Mouse (Mus musculus): ENCODE results near the gene Tubgcp2.
A peak's percentile ranks its signal among the peaks of the same experiment; 100 is the strongest.

Tubgcp2 gene

GRCm38 (mm10) chr7:140047811-140048311 lies 11.4 kb upstream of the Tubgcp2 start:
- DNase-seq (ENCODE audit: low spot score in 2 of 2) = peak in 1 of 2 experiments; percentile 45

GRCm38 (mm10) chr7:140045546-140045945 lies 9.1 kb upstream of the Tubgcp2 start:
- DNase-seq (ENCODE audit: low spot score in 2 of 2) = no peak

- no peak for DNase-seq (ENCODE audit: low spot score in 2 of 2)
These were observed 6.3 kb upstream of the Tubgcp2 start for GRCm38 (mm10) chr7:140042728-140043127.

DNA sequence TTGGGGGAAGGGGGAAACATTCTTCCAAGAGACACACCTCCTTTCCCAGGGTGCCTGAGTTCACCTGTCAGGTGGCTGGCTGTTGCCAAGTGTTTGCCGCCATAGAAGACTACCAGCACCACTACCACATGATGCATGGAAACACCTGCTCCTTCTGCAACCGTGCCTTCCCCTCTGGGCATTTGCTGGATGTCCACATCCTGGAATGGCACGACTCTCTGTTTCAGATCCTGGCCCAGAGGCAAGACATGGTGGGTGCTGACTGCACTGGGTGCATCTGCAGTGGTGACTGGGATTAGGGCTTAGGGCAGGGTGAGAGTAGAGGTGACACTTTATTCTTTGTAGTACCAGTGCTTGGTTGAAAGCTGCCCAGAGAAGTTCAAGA lies 694 bp upstream of the Tubgcp2 start:
- peak in 1 of 2 experiments; percentile 22 for DNase-seq (ENCODE audit: low spot score in 2 of 2)

GRCm38 (mm10) chr7:140035456-140035855 lies 1.0 kb downstream of the Tubgcp2 start:
- peak in 1 of 2 experiments; percentile 9 for DNase-seq (ENCODE audit: low spot score in 2 of 2)

DNA sequence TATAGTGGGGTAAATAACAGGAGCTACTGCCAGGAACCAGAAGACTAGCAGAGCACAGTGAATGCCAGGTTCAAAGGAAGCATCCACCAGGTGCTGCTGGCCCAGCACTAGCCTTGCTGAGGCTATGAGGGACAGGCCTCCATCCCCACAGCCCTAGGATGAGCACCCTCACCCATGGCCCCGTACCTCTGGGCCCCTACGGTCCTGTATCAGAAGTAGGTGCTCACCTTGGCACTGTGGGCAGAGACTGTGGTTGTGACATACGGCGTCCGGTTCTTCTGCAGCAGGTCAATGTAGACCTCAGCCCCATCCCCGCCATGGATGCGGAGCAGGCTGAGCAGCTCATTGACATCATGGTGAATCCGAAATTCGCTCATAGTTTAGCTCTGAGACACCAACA lies 3.1 kb downstream of the Tubgcp2 start:
- peak; percentile 17 to 19 for DNase-seq (ENCODE audit: low spot score in 2 of 2)

DNA sequence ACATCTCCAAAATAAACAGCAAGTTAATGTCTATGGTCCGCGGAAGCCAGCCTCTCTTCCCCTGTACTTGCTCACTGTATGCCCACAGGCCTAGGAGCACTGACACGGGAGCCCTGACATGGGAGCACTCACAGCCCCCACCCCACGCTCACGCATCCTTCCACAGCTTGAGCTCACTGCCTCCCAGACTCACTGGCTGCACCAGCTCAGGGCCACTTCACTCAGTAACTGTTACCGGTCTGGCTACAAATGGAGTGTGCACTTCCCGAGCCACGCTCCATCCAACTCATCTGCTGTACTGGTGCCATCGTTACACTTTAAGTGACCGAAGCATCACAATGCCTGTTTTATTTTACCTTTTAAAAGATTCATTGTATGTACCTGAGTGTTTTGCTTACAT lies 4.1 kb downstream of the Tubgcp2 start:
- peak in 1 of 2 experiments; percentile 8 for DNase-seq (ENCODE audit: low spot score in 2 of 2)

DNA sequence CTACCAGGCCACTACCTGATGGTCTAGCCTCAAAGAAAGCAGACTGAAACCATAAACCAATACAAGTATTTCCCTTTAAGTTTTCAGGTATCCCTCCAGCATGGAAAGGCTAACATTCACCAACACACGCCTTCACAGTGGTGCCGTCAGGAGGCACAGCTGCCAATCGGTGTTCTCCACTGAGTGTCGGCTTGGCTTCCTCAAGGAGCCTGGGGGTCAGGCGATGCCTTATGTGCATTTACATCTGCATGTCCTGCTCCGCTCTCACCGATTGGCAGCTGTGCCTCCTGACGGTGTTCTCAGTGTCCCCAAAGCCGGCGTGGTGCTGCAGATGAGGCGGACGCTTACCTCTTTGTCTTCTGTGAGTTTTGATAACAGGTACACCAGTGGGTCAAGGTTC lies 4.7 kb downstream of the Tubgcp2 start:
- peak in 1 of 2 experiments; percentile 9 for DNase-seq (ENCODE audit: low spot score in 2 of 2)

DNA sequence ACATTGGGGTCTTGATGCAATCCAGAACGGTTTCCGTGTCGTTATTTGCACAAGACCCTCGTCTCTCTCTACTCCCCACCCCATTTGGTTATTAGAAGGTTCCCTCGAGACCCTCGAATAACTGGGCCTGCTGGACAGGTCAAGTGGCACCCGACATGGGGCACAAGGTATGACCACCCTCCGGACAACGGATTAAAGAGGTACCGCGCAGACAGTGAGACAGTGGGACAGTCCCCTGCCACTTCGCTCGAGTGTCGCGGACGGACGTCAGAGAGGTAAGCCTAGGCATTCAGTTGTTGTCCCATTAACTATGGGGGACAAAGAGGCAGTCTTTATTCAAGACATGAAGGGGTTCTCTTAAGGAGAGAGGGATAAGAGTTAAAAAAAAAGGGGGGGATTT lies 25.1 kb downstream of the Tubgcp2 start:
- peak in 1 of 2 experiments; percentile 15 for DNase-seq (ENCODE audit: low spot score in 2 of 2)

DNA sequence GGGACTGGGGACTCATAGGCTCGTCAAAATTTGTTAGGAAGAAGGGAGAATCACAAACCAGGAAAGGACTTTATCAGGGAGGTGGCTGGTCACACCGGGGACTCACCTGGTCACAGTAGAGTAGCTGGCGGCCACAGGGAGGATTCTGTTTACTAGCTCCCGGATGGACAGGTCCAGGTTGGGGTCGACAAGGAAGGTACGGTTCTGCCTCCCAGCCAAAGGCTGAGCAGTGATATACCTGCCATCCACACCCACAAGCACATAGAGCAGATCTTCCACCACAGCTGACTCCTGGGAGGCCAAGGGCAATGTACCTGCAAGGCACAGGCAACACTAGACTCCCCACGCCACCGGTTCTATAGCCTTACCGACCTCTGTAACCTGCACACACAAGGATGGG lies 28.7 kb downstream of the Tubgcp2 start:
- peak; percentile 14 to 15 for DNase-seq (ENCODE audit: low spot score in 2 of 2)

DNA sequence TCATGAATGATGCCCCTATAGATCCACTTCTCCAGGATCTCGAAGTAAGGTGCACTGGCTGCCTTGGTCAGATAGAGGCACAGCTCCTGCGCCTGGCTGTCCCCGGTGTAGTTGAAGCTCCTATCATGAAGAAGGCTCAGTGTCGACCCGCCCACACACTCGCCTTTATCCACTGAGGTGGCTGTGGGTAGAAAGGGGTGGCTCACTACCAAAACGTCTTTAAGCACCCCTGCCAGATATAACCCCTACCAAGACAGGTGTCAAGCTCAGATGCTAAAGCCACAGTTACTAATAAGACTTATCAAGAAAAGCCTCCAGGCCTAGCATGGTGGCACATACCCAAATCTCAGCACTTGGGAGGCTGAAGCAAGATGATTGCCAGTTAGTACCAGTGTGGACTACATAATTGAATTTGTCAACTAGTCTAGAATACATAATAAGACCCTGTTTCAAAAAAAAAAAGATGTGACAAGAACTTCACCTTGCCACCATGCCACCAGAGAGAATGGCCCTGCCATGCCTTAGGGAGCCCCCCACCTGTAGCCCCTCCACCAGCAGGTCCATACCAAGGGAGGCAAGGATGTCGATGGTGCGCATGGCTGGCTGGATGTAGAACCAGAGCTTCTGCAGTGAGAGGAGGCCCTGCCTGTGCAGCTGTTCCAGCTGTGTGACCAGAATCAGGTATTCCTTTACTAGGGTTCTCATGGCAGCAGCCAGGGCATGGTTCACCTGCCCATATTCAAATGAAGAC lies 29.4 kb downstream of the Tubgcp2 start:
- peak in 1 of 2 experiments; percentile 13 for DNase-seq (ENCODE audit: low spot score in 2 of 2)

GRCm38 (mm10) chr7:140004666-140005065 lies 31.8 kb downstream of the Tubgcp2 start:
- DNase-seq (ENCODE audit: low spot score in 2 of 2) = peak in 1 of 2 experiments; percentile 11

GRCm38 (mm10) chr7:140001086-140001740 lies 35.3 kb downstream of the Tubgcp2 start:
- peak in 1 of 2 experiments; percentile 12 for DNase-seq (ENCODE audit: low spot score in 2 of 2)

- DNase-seq (ENCODE audit: low spot score in 2 of 2) = peak in 1 of 2 experiments; percentile 22
These were observed 37.6 kb downstream of the Tubgcp2 start for GRCm38 (mm10) chr7:139998691-139999350.

DNA sequence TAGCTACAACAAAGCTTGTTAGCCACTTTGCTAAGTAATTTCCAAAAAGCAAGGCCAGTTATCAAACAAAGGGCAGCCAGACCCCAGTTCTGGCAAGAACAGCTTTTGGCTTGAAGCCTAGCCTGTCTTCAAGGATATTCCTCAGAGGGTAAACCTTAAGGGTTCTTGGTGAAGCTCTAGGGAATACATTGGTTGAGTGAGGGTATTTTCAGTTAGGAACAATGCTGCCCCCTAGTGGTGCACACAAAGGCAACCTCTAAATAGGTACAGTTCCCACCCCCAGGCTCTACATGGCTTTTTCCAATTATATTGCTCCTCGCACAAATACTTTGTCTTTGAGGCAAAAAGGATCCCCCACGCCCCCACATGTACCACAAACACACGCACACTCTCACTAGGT lies 41.8 kb downstream of the Tubgcp2 start:
- DNase-seq (ENCODE audit: low spot score in 2 of 2) = peak; percentile 60 to 72

DNA sequence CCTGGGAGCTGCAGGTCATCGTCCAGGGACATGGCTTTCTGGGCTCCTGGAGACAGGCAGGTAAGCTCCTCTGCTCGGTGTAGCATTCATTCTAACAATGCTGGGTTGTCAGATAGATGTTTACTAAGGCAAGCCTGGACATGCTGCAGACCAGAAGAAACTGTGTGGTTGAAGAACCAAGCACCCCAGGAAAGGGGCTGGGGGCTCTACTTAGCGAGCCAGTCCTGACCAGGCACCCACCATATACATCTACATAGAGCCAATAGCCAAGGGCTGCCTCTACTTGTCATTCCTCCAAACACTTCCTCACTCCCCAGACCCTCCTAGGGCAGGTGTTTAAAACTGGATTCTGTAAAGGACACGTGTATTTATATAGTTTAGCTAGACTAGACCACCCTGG lies 42.3 kb downstream of the Tubgcp2 start:
- no peak for DNase-seq (ENCODE audit: low spot score in 2 of 2)

DNA sequence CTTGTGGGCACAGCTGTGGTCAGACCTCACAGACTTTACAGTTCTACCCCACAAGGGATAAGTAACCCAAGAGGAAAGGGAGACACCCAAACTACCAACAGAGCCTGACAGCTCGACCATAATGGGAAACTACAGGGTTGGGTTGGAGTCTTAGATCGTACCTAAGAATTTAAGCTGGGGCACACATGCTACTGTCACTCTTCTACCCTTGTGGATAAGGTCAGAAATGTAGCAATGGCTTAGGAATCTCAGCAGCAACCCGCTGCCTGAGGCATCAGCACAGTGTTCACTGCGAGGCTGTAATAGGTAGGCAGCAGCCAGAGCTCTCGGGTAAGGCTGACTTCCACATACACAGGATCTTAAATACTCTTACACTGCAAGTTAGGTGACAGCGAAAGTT lies 42.9 kb downstream of the Tubgcp2 start:
- DNase-seq (ENCODE audit: low spot score in 2 of 2) = no peak

DNA sequence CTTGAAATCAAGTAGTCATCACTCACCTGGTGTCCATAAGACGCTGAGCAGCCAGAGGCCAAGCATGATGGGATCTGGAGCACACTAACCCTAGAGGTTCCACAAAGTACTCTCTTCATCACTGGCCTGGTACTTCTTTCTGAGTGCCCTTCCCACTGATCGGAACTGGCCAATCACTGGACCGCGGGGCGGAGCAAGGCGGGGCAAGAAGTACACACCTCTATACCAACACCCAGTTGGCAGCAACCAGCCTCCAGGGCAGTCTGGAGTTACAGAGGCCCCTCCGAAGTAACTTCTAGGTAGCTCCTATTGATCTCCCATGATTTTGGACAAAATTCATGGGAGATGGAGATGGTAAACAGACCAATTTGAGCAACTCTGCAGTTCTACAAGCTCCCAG lies 44.1 kb downstream of the Tubgcp2 start, which contains the start of gene Adam8:
TSS of gene Adam8 (minus strand) at position 157 of the 400 bp plus-strand sequence.
- no peak for DNase-seq (ENCODE audit: low spot score in 2 of 2)

GRCm38 (mm10) chr7:139990864-139991394 lies 45.5 kb downstream of the Tubgcp2 start:
- no peak for DNase-seq (ENCODE audit: low spot score in 2 of 2)

- DNase-seq (ENCODE audit: low spot score in 2 of 2) = no peak
These were observed 48.2 kb downstream of the Tubgcp2 start for GRCm38 (mm10) chr7:139988272-139988671.

GRCm38 (mm10) chr7:139984505-139984904 lies 52.0 kb downstream of the Tubgcp2 start:
- DNase-seq (ENCODE audit: low spot score in 2 of 2) = no peak

GRCm38 (mm10) chr7:139982058-139982457 lies 54.4 kb downstream of the Tubgcp2 start:
- no peak for DNase-seq (ENCODE audit: low spot score in 2 of 2)
